Mouse (Mus musculus) hematopoietic multipotent progenitor cell, adult 10-12 weeks (in vitro differentiated cells): Measurements from ENCODE around the gene Pomc. TPM values are rescaled to one million over a fixed set of nuclear protein-coding genes. Genes with fewer than 3 reads are reported as not detected.

Source experiments
- polyA plus RNA-seq: library from polyadenylated mRNA; stranded (reverse); fragments of >175 nt; gene quantifications from 2 replicates; pipeline ENCODE4 v1.2.3, GENCODE M21; 2012; ENCODE audit warnings: low replicate concordance

Gene Pomc
- 0.57 and 1.5 TPM in 2 replicates for polyA plus RNA-seq

DNA sequence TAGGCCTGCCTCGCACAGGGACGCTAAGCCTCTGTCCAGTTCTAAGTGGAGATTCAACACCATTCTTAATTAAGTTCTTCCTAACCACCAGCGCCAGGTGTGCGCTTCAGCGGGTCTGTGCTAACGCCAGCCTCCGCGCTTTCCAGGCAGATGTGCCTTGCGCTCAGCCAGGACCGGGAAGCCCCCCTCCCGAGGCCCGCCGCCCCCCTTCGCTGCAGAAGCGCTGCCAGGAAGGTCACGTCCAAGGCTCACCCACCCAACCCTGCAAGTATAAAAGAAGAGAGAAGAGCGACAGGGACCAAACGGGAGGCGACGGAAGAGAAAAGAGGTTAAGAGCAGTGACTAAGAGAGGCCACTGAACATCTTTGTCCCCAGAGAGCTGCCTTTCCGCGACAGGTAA is at the start of gene Pomc:
TSS of gene Pomc (plus strand) at position 301 of the 400 bp plus-strand sequence.

Other genes with a start within 250 kb of the Pomc start
- 32.0 and 91.9 TPM in 2 replicates for gene Dnmt3a, start 148.9 kb upstream of the Pomc start, polyA plus RNA-seq
- 0.04 and 0.51 TPM in 2 replicates for gene Efr3b, start 84.0 kb downstream of the Pomc start, polyA plus RNA-seq
- 6.2 and 9.9 TPM in 2 replicates for gene Dnajc27, start 127.6 kb downstream of the Pomc start, polyA plus RNA-seq
- gene Adcy3, start 178.2 kb downstream of the Pomc start, polyA plus RNA-seq = 11.1 and 22.2 TPM in 2 replicates